Mouse (Mus musculus): ENCODE results near the gene Anxa2. TPM values are rescaled to one million over a fixed set of nuclear protein-coding genes. Genes with fewer than 3 reads are reported as not detected.

Anxa2 gene
- polyA plus RNA-seq, 1 experiment from 2014 or later = 1,144 TPM

DNA sequence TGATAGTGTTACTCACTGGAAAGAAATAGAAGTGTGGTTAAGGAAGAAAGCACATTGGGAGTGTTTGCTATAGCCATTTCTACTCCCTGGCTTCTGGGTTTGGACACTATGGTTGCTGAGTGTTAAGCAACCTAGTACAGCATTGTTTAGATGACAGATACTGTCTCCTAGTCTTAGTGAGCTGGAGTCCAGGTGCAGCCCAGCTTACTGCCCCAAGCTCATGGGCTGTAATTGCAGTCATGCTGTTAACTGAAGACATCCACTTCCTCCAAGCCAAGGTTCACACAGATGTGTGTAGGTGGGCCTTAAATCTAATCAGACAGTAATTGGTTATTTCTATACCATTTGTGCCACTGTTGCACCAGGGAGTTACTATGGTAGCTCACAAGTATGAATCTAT, 17.8 kb upstream of the Anxa2 start:
- Histone ChIP-seq H3K9ac (replicated peaks; ENCODE audit: low read depth) (no peak overlapping the region), H3K27me3 (replicated peaks; ENCODE audit: insufficient read depth, low read length) (no peaks in the 10 kb centered on the region), H3K4me1 (ENCODE audit: insufficient read depth, low read depth, low read length) (no peaks in the 10 kb centered on the region), H3K27ac (ENCODE audit: low read length) (no peak overlapping the region), H3K36me3 (ENCODE audit: insufficient read depth, low read length) (no peaks in the 10 kb centered on the region), H3K4me2 (replicated peaks; ENCODE audit: low read depth, low read length) (no peak overlapping the region), H3K4me3 (ENCODE audit: low read depth, low read length) (no peak overlapping the region), H3K9me3 (ENCODE audit: low read length) (no peaks in the 10 kb centered on the region)
- TF ChIP-seq CTCF (IDR thresholded peaks at IDR 0.05) (no peak), EP300 (IDR thresholded peaks at IDR 0.05) (no peak)
- ATAC-seq (no peak), DNase-seq (ENCODE audit: low spot score) (no peak)

DNA sequence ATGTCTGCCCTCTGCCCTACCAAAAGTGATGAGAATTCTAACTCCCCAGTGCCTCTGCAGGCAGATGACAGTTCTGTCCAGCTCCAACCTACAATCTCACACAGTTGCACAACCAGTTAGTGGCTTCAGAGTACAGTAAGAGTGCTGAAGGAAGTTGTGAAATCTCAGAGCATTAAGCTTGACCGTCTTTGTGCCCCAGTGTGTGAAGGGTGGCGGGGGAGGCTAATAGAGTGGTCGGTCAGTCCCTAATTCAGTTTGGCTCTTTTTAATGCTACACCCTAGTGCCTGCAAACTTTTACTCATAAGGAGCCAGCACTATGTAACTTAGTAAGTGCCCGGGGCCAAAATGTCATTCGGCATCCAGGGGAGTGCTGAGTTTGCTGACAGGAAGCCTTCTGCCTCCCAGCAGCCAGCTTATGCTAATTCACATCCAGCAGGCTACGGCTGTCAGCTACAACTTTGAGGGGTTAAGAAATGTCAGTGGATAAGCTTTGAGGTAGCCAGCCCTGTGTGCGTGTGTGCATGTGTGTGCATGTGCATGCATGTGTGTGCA, 13.5 kb upstream of the Anxa2 start:
- Histone ChIP-seq H3K9ac (replicated peaks; ENCODE audit: low read depth) (no peak overlapping the region), H3K4me3 (ENCODE audit: low read depth, low read length) (no peak overlapping the region), H3K27ac (ENCODE audit: low read length) (no peak overlapping the region), H3K27me3 (replicated peaks; ENCODE audit: insufficient read depth, low read length) (no peaks in the 10 kb centered on the region), H3K4me2 (replicated peaks; ENCODE audit: low read depth, low read length) (peak overlapping the region; percentile 27), H3K36me3 (ENCODE audit: insufficient read depth, low read length) (no peaks in the 10 kb centered on the region), H3K4me1 (ENCODE audit: insufficient read depth, low read depth, low read length) (no peaks in the 10 kb centered on the region; the same call in 1 of the 2 replicates), H3K9me3 (ENCODE audit: low read length) (no peaks in the 10 kb centered on the region)
- ATAC-seq (peak; percentile 75), DNase-seq (ENCODE audit: low spot score) (peak; percentile 95)
- WGBS = 17% methylated on average over 7 of the region's 7 CpGs
- TF ChIP-seq CTCF (IDR thresholded peaks at IDR 0.05) = peak; percentile 55
- peak; percentile 62 for TF ChIP-seq EP300 (IDR thresholded peaks at IDR 0.05)

DNA sequence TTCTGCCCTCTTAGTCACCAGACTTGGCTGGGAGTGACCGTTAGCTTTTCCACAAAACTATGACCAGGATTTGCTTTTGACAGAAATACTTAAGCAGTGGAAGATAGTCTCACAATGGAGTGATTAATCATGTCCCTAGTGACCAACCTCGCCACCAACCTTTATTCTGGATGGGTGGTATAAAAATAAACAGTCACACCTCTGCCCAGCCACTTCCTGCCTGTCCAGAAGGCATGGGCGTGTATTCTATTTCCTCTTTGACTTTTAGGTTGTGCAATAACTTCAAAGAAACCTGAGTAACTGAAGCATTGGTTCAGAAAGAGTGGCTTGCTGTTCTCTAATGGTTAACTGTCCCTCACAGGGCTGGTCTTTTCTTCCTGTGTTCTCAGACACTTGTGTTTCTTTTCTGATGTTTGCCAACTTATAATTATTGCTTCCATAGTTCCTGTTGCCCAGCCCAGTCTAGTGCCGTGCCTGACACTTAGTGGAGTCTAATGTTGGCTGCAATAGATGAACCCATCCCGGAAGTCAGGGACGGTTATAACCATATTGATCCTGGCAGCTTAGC, 10.9 kb upstream of the Anxa2 start:
- peak; percentile 75 for ATAC-seq
- Histone ChIP-seq H3K36me3 (ENCODE audit: insufficient read depth, low read length) (no peaks in the 10 kb centered on the region), H3K4me2 (replicated peaks; ENCODE audit: low read depth, low read length) (no peak overlapping the region), H3K27ac (ENCODE audit: low read length) (peak overlapping the region; percentile 64), H3K4me1 (ENCODE audit: insufficient read depth, low read depth, low read length) (no peaks in the 10 kb centered on the region; the same call in 1 of the 2 replicates), H3K9me3 (ENCODE audit: low read length) (no peaks in the 10 kb centered on the region), H3K9ac (replicated peaks; ENCODE audit: low read depth) (no peak overlapping the region), H3K4me3 (ENCODE audit: low read depth, low read length) (no peak overlapping the region), H3K27me3 (replicated peaks; ENCODE audit: insufficient read depth, low read length) (no peaks in the 10 kb centered on the region)
- TF ChIP-seq EP300 (IDR thresholded peaks at IDR 0.05) = peak; percentile 94
- no peak for TF ChIP-seq CTCF (IDR thresholded peaks at IDR 0.05)
- WGBS = 17% methylated on average over 6 of the region's 6 CpGs
- peak; percentile 91 for DNase-seq (ENCODE audit: low spot score)

DNA sequence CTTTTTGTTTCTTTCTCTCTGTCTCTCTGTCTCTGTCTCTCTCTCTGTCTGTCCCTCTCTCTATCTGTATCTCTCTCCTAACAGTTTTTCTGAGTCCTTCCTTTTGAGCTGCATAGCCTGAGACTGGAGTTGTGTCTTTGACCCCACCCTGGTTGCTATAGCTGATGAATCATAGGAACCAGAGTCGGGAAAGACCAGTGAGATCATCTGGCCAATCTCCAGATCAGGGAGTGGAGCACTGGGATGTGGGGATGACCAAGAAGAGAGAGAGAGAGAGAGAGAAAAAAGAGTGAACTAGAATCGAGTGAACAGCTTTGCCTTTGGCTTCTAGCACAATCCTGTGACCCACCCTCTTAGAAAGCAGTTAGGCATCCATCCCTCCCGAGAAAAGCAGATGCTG, 10.2 kb upstream of the Anxa2 start:
- WGBS = 21% methylated on average over 3 of the region's 3 CpGs

DNA sequence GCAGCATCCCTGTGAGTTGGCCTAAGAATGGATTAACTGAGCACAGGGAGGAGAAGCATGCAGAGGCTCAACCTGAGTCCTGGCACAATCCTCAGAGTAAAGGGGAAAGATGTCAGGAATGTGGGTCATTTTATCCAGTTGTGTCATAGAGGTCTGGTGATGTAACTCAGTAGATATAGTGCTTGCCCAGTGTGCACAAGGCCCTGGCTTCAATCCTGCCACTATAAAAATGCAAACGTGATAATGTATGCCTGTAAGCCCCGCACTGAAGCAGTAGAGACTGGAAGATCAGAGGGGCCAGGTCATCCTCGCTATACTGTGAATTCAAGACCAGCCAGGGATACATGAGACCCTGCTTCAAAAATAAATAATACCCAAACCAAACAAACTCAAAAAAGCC, 4.6 kb upstream of the Anxa2 start:
- no peak for TF ChIP-seq EP300 (IDR thresholded peaks at IDR 0.05)
- no peak for TF ChIP-seq CTCF (IDR thresholded peaks at IDR 0.05)
- Histone ChIP-seq H3K9me3 (ENCODE audit: low read length) (no peaks in the 10 kb centered on the region), H3K4me3 (ENCODE audit: low read depth, low read length) (no peak overlapping the region), H3K36me3 (ENCODE audit: insufficient read depth, low read length) (no peaks in the 10 kb centered on the region), H3K4me2 (replicated peaks; ENCODE audit: low read depth, low read length) (no peak overlapping the region), H3K9ac (replicated peaks; ENCODE audit: low read depth) (no peak overlapping the region), H3K4me1 (ENCODE audit: insufficient read depth, low read depth, low read length) (peaks cover 7% of the 10 kb centered on the region), H3K27me3 (replicated peaks; ENCODE audit: insufficient read depth, low read length) (no peaks in the 10 kb centered on the region), H3K27ac (ENCODE audit: low read length) (no peak overlapping the region)
- DNase-seq (ENCODE audit: low spot score) (no peak), ATAC-seq (no peak)
- 62% methylated on average over 3 of the region's 3 CpGs for WGBS

More for the DNA sequence above, 10.2 kb upstream of the Anxa2 start:
- no peak overlapping the region for H3K4me2 ChIP-seq (replicated peaks; ENCODE audit: low read depth, low read length)
- no peaks in the 10 kb centered on the region for H3K36me3 ChIP-seq (ENCODE audit: insufficient read depth, low read length)
- H3K9me3 ChIP-seq (ENCODE audit: low read length) = no peaks in the 10 kb centered on the region
- ATAC-seq = peak; percentile 67
- H3K9ac ChIP-seq (replicated peaks; ENCODE audit: low read depth) = no peak overlapping the region
- peak; percentile 84 for DNase-seq (ENCODE audit: low spot score)
- no peaks in the 10 kb centered on the region; the same call in 1 of the 2 replicates for H3K4me1 ChIP-seq (ENCODE audit: insufficient read depth, low read depth, low read length)
- no peaks in the 10 kb centered on the region for H3K27me3 ChIP-seq (replicated peaks; ENCODE audit: insufficient read depth, low read length)
- peak overlapping the region; percentile 64 for H3K27ac ChIP-seq (ENCODE audit: low read length)
- no peak overlapping the region for H3K4me3 ChIP-seq (ENCODE audit: low read depth, low read length)
- TF ChIP-seq CTCF (IDR thresholded peaks at IDR 0.05) (no peak), EP300 (IDR thresholded peaks at IDR 0.05) (peak; percentile 70)

DNA sequence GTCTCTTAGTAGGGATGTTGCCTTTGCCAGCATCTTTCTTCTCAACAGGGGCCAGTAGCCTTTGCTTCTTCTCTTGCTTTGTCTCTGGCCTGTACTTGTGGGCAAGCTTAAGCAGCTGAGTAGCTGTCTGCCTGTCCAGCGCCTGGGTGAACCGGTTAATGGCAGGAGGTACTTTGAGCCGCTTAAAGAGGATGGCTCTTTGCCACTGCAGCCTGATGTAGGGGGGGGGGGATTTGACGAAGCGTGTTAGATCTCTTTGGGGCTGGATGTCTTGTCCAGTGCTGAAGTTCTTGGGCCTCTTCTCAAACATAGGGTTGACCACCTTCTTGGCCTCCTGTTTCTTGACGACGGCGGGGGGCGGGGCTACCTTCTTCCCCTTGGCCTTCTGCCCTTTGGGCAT, 2.8 kb upstream of the Anxa2 start:
- no peaks in the 10 kb centered on the region for H3K36me3 ChIP-seq (ENCODE audit: insufficient read depth, low read length)
- H3K27me3 ChIP-seq (replicated peaks; ENCODE audit: insufficient read depth, low read length) = no peaks in the 10 kb centered on the region
- WGBS = 64% methylated on average over 9 of the region's 9 CpGs
- H3K9me3 ChIP-seq (ENCODE audit: low read length) = no peaks in the 10 kb centered on the region
- DNase-seq (ENCODE audit: low spot score) (no peak), ATAC-seq (no peak)
- no peak overlapping the region for H3K9ac ChIP-seq (replicated peaks; ENCODE audit: low read depth)
- H3K4me2 ChIP-seq (replicated peaks; ENCODE audit: low read depth, low read length) = no peak overlapping the region
- H3K4me3 ChIP-seq (ENCODE audit: low read depth, low read length) = no peak overlapping the region
- peaks cover 9% of the 10 kb centered on the region for H3K4me1 ChIP-seq (ENCODE audit: insufficient read depth, low read depth, low read length)
- H3K27ac ChIP-seq (ENCODE audit: low read length) = no peak overlapping the region
- no peak for TF ChIP-seq EP300 (IDR thresholded peaks at IDR 0.05)
- TF ChIP-seq CTCF (IDR thresholded peaks at IDR 0.05) = no peak

Data from lung, postnatal 0 days (tissue).